Mouse (Mus musculus) G1E (cell line): Measurements from ENCODE around the gene Cebpb.

ENCODE experiments used
- CTCF ChIP-seq: IDR thresholded peaks from 2 replicates; pipeline ENCODE4 v1.5.1; 2012; ENCODE audit warnings: low read depth, low read length, inconsistent platforms, mixed read lengths
- POLR2AphosphoS5 ChIP-seq: IDR thresholded peaks from 2 replicates; pipeline ENCODE4 v1.6.1; 2012; ENCODE audit warnings: low read depth, low read length, inconsistent platforms; ENCODE audit not compliant: insufficient replicate concordance
- TAL1 ChIP-seq: conservative IDR thresholded peaks from 2 replicates; pipeline ENCODE4 v1.6.1; 2012; ENCODE audit warnings: low read depth, low read length, inconsistent platforms, mixed read lengths

DNA sequence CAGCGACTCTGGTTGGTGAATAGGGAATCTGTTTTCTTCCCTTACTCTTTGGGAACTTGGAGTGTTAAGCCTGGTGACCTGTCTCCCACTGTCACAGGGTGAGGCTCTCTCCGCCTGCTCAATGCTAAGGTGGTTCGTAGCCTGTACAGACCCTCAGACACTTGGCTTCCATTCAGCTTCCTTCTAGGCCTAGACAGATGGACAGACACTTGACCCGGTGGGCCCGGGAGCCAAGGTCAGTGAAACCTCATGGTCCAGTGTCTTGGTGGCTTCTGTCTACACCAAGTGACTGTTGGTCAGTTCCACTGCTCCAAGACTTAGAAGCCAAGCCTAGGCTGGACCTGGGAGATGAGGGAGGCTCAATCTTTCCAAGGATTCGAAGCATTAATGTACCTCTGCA is 2.7 kb downstream of the Cebpb start:
- TF ChIP-seq CTCF (no peak), TAL1 (no peak), POLR2AphosphoS5 (no peak)
